Mouse (Mus musculus) right cerebral cortex, adult 2 months (tissue): ENCODE measurements at regions not wholly inside any gene's neighbourhood (a gene's known extent, or its start where the extent isn't known, plus 50 kb on each side); places are given as distances from the start of the nearest gene placed in this dataset.
A peak's percentile ranks its signal among the peaks of the same experiment; 100 is the strongest.

Experiments used
- DNase-seq, 2 experiments: peaks; one replicate each; pipeline ENCODE4 v3.0.0; 2021 to 2022; ENCODE audit warnings: low spot score in 2 of 2

DNA sequence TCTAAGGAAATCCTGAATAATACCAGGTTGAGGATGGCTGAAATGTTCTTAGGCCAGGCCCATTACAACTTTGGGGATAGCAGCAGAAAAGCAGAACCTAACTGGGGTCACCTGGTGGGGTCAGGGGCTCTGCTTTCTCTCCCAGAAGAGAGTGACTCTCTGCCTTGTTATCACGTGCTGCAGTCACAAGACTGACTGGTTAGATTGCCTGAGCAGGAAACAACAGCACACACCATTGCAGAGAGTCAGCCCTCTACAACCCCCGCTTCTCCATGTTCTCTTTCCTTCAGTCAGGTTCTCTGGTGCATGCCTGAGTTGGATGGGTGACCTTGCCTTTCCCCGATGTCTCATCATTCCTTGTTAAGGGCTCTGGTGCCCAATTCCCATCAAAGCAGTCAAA, 91.2 kb upstream of the Hsd17b12 start:
- DNase-seq, result no peak

DNA sequence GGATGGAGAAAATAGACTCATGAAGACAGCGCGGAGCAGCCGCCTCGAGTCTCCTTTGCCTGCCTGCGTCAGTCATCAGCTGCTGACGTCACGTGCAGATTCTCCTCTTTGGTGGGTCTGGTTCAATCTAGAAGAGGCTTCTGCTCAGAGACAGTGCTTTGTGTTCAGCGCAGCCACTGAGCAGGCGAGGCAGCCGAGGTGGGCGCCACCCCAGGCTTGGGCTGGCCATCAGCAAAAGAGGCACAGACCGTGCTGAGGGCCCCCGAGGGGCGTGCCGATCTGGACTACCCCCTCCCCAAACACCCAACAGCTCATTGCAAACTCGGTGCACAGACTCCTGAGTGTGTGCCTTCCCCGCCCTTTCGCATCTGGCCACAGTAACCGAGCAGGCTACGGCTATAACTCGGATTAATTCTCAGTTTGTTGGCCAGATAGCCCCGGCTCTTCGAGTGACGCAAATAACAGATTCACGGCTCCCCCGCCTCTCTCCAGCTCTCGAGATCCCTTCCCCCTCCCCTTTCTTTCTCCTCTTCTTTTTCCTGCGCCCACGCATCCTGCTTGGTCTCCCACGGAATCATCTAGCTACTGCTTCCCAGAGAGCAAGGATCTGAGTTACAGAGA, 89.2 kb upstream of the Hsd17b12 start:
- DNase-seq, result peak; percentile 81 to 87

DNA sequence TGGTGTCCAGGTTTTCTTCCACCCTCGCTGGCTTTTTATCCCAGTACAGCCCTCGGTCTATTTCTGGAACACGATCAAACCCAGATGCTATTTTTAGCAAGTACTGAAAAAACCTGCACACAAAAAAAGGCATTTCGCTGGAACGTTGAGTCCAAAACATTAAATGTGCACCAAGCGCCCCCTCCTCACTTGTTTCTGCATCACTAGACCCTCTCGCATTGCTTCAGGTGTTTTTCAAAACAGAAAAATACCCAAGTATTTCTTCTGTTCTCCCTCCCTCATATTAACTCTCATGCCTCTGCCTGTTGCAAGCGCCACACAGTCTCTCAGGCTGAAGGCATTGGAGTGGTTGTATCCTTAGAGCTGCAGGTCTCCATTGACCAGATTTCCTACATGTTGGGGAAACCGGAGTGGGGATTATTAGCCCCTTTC, 88.4 kb upstream of the Hsd17b12 start:
- DNase-seq, result peak in 1 of 2 experiments; percentile 47

DNA sequence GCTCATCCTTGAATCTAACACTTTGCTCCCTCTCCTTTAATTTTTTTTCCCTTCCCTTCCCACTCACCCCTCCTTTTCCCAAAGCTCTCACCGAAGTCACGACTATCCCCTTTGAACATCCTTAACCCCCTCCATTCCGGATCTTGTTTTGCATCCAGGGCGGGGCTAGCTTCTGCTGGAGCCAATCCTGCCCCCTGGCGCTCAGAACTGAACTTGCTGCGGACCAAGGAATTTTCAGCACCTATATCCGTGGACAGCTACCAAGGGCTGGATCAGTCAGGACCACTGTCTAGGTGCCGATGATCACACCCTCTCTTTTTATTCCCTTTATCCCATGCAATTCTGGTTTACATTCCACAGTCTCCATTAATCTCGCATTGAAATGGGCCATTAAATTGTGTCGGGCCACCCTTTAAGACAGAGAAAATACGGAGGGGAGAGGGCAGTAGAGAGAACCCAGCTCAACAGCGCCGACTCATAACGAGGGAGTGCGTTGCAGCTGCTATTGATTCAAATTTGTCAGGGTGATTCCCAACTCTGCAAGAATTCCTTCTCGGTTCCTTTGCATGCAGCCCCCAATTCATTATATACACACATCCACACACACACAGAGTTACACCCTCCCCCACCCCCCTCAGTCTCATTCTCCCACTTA, 87.7 kb upstream of the Hsd17b12 start:
- peak; percentile 85 to 90 for DNase-seq

DNA sequence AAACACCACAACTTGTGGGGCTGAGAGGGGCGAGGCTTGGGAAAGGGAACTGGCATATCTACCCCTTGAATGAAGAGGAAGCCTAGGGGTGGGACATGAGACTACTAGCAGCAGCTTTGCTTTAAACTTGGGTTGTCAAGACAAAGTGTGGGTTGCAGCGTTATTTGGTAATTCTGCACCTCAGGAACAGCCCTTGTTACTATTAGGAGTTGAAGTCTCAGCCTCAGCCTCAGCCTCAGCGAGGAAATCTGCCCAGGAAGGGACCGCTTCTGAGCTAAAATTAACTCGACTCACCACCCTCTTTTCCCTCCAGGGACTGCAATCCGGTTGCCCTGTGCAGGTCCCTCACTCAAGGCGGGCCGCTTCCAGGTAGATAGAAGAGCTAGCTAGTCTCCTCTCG, 86.4 kb upstream of the Hsd17b12 start:
- DNase-seq, result peak; percentile 47 to 52

GRCm38 (mm10) chr2:94243053-94243916, 85.5 kb upstream of the Hsd17b12 start:
- peak; percentile 73 to 78 for DNase-seq

DNA sequence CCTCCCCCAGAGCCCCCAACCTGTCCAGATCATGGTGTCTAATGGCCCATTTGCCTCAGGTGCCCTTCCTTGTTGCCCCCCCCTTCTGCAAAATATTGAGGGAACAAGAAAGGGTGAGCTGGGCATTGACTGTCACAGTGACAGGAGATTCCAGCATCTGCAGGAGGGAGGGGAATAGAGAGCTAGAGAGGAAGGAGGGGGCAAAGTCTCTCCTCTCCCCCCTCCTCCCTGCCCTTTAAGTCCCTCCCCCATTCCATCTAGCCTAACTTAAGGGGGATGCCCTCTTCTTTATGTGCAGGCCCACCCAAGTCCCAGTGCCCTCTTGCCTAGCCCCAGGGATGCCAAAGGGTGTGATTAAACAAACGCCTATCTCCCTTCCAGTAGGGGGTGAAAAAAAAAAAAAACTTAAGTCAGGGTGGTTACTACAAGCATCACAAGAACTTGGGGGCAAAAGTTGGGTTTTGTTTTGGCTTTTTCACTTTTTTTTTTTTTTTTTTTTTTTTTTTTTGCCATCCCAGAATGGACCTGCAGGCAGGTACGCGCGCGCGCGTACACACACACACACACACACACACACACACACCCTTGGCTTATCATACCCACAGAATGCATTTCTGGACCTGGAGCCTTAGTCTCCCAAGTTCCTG, 84.8 kb upstream of the Hsd17b12 start:
- DNase-seq, result no peak

GRCm38 (mm10) chr2:94242051-94242397, 84.3 kb upstream of the Hsd17b12 start:
- DNase-seq, result peak in 1 of 2 experiments; percentile 56

DNA sequence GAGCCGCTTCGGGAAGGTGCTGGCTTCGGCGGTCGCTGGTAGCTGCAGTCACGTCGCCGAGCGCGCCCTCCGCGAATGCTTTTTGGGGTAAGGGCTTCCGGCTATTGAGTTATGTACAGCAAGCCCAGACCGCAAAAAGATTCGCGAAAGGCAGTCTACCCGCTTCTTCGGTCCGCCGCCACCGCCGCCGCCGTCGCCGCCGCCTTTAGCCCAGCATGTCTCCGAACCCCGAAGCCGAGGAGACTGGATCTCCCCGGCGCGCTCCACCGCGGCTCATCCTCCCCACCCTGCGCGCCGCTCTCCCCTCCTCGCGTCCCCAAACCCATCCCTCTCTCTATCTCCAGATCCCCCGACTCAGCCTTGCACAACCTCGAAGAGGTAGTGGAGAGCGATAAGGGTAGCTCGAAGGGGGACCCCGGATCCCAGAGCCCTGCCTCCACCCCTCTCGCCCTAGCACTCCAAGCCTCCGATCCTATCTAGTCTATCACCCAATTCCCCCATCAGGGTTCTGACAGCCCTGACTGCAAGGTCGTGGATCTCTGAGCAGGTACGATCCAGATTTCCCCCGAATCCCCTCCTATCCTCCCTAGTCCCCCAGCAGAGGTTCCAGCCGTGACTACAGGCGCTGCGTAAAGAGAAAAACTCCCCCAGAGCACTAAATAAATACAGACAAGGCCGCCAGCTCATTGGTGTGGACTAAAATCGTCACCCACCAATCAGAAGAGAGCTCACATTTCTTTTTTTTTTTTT, 83.7 kb upstream of the Hsd17b12 start:
- DNase-seq, result peak; percentile 78 to 87

GRCm38 (mm10) chr2:94240411-94240810, 82.6 kb upstream of the Hsd17b12 start:
- peak in 1 of 2 experiments; percentile 43 for DNase-seq

DNA sequence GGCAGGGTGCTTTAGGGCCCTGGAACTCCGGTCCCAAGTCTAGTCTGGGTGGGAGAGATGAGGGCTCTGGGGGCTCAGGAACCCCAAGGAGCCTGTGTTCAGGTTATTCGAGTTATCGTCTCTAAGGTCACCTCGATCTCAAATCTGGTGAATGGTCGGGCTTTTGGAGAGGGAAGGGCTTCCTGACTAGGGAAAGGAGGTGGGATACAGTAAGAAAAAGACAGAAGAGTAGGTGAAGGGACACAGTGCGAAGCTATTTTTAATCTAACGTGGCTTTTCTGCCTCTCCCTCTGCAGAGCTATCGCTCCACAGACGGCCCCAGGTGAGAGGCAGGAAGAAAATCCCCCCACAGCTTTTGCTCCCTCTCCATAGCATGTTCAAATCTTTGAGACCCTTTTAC, 81.8 kb upstream of the Hsd17b12 start:
- no peak for DNase-seq

GRCm38 (mm10) chr2:94236479-94236878, 78.7 kb upstream of the Hsd17b12 start:
- no peak for DNase-seq

DNA sequence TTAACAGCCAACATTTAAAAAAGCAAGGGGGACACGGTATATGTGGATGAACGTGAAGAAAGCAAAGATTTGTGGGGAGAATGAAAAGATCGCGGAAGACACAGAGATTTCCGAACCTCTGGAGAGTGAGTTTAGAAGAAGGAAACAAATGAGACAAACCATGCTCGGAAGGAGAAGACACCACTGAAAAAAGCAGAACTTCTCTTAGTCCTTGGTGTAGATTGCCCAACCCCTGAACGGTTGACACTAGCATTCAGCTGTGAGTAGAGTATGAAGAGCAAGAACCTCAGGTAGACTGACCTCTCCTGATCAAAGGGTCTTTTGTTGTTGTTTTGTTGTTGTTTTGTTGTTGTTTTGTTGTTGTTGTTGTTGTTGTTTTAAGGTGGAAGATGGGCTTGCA, 75.8 kb upstream of the Hsd17b12 start:
- no peak for DNase-seq

DNA sequence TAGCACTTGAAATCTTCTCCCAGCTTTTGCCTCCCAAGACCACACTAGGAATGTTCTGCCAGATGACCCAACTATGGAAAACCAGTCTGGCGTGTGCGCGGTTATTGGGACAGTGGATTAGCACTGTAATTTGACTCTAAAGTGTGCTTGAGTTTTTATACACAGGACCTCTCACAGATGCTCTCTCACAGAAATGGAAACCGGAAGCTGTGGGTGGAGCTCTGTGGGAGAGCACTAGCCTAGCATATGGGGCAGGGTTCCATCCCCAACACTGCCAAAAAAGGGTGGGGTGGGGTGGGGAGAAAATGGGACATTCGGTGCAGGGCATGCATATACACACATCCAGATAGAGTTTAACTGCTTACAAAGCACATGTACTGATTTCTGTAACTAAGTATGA, 61.7 kb upstream of the Hsd17b12 start:
- peak in 1 of 2 experiments; percentile 22 for DNase-seq

GRCm38 (mm10) chr2:94217481-94217880, 59.7 kb upstream of the Hsd17b12 start:
- no peak for DNase-seq

DNA sequence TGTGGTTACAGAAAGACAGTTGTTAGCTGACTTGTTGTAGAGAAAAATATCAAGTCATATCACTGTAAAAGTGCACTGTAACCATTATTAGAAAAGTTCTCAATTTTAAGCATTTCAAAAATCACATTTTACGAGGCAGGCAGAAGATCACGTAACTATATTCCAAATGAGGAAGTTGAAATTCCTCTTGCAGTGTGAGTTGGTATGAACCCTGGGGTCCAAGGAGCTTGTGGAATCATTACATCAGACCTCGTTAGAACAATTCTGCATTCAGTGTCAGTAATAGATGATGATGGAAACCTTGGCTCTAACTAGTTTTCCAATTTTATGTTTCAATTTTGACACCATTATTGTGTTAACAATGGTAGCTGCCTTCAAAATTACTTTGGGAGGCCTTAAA, 57.7 kb upstream of the Hsd17b12 start:
- no peak for DNase-seq
